Mouse (Mus musculus) A20 (cell line): ENCODE data around the gene Xrcc1.

Experiments
- DNase-seq: peaks from one replicate; pipeline ENCODE4 v3.0.0-alpha.2; 2011; ENCODE audit warnings: low read depth, low spot score

Gene Xrcc1

GRCm38 (mm10) chr7:24528861-24529260 lies 17.2 kb upstream of the Xrcc1 start:
- DNase-seq: no peak

GRCm38 (mm10) chr7:24529580-24529979 lies 16.5 kb upstream of the Xrcc1 start:
- no peak for DNase-seq

- peak; percentile 99 for DNase-seq
These were observed 15.8 kb upstream of the Xrcc1 start, which contains the start of gene Irgq for GRCm38 (mm10) chr7:24530062-24530931. Irgq (plus strand) TSS chr7:24530689.

GRCm38 (mm10) chr7:24531211-24531971 lies 14.7 kb upstream of the Xrcc1 start:
- peak; percentile 89 for DNase-seq

GRCm38 (mm10) chr7:24533031-24533571 lies 13.0 kb upstream of the Xrcc1 start:
- no peak for DNase-seq

- no peak for DNase-seq
These were observed 12.3 kb upstream of the Xrcc1 start for GRCm38 (mm10) chr7:24533806-24534205.

- DNase-seq: no peak
These were observed 11.8 kb upstream of the Xrcc1 start for GRCm38 (mm10) chr7:24534301-24534700.

GRCm38 (mm10) chr7:24537081-24537480 lies 9.0 kb upstream of the Xrcc1 start:
- no peak for DNase-seq

- no peak for DNase-seq
These were observed 8.5 kb upstream of the Xrcc1 start for GRCm38 (mm10) chr7:24537591-24537990.

GRCm38 (mm10) chr7:24538154-24538553 lies 7.9 kb upstream of the Xrcc1 start:
- DNase-seq: no peak

- DNase-seq: no peak
These were observed 7.4 kb upstream of the Xrcc1 start for GRCm38 (mm10) chr7:24538701-24539100.

- DNase-seq: no peak
These were observed 6.4 kb upstream of the Xrcc1 start for GRCm38 (mm10) chr7:24539686-24540085.

- peak; percentile 60 for DNase-seq
These were observed 1.6 kb upstream of the Xrcc1 start for GRCm38 (mm10) chr7:24544506-24544905.

- DNase-seq: peak; percentile 99
These were observed 723 bp downstream of the Xrcc1 start for GRCm38 (mm10) chr7:24546634-24547389.

- DNase-seq: peak; percentile 44
These were observed 1.5 kb downstream of the Xrcc1 start for GRCm38 (mm10) chr7:24547534-24548036.

GRCm38 (mm10) chr7:24551985-24552759 lies 6.1 kb downstream of the Xrcc1 start:
- no peak for DNase-seq

GRCm38 (mm10) chr7:24555786-24556185 lies 9.7 kb downstream of the Xrcc1 start:
- peak; percentile 88 for DNase-seq

- DNase-seq: no peak
These were observed 15.4 kb downstream of the Xrcc1 start for GRCm38 (mm10) chr7:24561450-24561849.

GRCm38 (mm10) chr7:24563191-24563836 lies 17.2 kb downstream of the Xrcc1 start:
- DNase-seq: peak; percentile 85

GRCm38 (mm10) chr7:24563837-24564206 lies 17.7 kb downstream of the Xrcc1 start:
- DNase-seq: peak; percentile 90
